Mouse (Mus musculus) common myeloid progenitor, adult 5-6 weeks (primary cell): ENCODE data around the gene Rcan1. TPM values are rescaled to one million over a fixed set of nuclear protein-coding genes. Genes with fewer than 3 reads are reported as not detected.
"Not testable (repeated sequence)": the region's sequence is repeated elsewhere in the genome, so short reads cannot be mapped to it uniquely, and the experiment has no call there.

Experiments used
- ATAC-seq: replicated peaks from 2 replicates; pipeline ENCODE4 v1.8.0; 2016; ENCODE audit warnings: low read depth, mild to moderate bottlenecking, moderate TSS enrichment, inconsistent platforms; ENCODE audit not compliant: poor library complexity, severe bottlenecking
- total RNA-seq: library from RNA; stranded (forward); fragments of 200-1000, 187-1606 nt; gene quantifications from 2 replicates; pipeline ENCODE4 v1.2.3, GENCODE M21; 2017

Gene Rcan1
- total RNA-seq: 7.6 and 13.8 TPM in 2 replicates

DNA sequence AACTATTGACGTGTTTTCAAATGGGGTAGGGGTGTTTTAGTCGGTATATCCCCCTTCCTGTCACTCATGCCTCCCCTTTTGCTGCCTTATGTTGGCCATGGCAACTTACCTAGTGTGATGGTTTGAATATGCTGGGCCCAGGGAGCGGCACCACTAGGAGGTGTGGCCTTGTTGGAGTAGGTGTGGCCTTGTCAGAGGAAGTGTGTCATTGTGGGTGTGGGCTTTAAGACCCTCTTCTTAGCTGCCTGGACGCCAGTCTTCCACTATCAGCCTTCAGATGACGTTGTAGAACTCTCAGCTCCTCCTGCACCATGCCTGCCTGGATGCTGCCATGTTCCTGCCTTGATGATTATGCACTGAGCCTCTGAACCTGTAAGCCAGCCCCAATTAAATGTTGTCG lies at the start of gene Rcan1:
Gene Rcan1, minus strand, starts transcription at position 162 of the 400 bp plus-strand sequence.
- ATAC-seq: no peak

DNA sequence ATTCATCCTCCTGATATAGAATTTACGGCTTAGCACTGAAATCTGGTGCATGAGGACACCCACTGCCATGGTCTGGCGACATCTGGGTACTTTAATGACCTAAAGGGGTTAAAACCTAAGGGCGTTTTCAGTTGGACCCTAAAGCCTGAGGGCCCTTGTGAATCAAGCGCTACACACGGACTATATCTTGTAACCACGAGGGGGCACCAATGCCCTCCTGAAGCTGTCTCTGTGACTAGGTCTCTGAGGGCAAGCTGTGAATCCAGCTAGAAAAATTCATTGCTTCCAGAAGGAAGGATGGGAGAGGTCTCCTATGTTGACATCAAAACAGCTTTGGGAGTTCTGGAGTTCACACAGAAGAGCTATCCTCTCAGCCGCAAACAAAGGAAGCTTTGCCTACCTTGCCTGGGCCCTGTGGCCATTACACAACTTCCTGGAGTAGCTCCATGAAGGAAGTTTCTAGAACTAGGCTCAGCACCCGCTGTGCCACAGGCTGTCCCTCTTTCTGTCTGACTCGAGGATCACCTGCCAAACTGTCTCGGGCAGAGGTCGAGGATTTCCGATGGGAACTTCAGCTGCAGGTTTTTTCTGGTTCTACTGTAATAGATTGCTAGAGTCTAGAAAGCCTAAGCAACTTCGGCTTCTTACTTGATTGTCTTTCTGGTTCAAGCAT lies 49.3 kb upstream of the Rcan1 start:
- ATAC-seq: peak; percentile 76

DNA sequence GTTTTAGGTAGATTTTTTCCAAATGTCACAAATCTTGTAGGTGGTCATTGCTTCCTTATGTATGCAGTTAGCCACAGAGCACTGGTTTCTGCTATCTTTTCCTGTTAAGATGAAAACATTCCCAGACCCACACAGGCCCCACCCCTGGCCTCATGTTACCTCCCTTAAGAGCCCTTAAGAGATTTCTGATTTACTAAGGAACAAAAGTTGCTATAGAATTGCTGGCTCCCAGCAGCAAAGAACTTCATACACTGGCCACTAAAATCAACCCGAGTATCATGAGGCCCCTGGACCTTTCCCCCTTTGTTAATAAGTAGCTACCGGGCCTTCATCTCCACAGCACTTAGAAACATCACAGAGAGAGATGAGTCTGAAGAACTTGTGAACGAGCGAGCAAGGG lies 48.1 kb upstream of the Rcan1 start:
- ATAC-seq: no peak

DNA sequence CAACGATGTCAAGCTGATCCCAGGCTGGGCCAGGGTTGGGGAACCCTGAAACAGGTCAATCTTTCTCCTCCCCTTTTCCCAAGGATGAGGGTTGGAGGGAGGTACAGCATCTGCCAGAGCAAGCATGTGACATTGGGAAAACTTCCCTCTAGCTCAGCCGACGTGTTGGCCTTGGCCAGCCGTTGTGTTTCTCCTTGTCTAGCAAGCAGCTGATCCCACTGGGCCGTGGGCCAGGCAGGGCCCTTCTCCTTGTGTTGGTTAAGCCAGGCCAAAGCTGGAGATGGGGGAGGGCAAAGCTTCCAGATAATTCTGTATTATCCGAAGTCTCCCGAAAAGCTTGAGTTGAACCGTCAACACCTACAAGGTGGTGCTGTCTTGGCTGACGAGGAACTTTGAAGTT lies 45.5 kb upstream of the Rcan1 start:
- ATAC-seq: no peak

DNA sequence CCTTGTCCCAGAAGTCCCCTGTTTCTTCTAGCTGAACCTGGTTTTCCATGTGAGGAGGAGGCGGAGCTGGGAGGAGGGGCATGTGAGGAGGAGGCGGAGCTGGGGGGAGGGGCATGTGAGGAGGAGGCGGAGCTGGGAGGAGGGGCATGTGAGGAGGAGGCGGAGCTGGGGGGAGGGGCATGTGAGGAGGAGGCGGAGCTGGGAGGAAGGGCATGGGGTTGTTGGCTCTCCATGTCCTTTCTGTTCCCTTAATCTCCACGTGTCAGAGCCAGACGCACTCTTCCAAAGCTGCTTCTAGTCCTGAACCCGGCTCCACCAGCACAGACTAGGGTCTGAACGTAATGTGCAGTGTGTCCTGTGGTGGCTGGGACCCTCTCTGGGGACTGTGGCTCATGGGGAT lies 44.2 kb upstream of the Rcan1 start:
- ATAC-seq: not testable (repeated sequence)

DNA sequence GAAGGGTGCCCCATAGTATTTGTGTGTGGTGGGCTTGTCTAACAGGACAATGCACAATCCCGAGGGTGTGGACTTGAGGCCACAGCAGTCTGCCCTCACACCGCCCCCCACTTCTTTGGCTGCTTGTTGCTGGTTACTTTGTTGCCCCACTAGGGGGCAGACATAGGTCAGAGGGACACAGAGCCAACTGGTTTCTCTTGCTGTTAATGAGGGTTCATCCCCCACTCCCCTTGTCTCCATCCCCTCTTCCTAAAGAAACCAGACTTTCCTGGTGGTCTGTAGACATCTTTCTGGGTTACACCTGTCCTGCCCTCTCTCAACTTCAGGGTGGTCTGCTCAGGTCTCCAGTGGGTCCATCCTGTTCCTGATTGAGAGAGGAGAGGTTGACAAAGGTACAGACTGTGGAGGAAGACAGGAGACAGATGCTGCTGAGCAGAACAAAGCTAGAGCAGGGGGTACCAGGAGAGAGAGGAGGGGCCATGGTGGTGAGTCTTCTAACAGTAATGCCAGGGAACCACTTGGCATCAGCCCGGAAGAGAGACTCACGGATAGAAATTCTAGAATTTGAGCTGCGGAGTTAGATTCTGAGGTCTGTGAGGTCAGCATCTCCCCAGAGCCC lies 41.2 kb upstream of the Rcan1 start:
- peak; percentile 87 for ATAC-seq

DNA sequence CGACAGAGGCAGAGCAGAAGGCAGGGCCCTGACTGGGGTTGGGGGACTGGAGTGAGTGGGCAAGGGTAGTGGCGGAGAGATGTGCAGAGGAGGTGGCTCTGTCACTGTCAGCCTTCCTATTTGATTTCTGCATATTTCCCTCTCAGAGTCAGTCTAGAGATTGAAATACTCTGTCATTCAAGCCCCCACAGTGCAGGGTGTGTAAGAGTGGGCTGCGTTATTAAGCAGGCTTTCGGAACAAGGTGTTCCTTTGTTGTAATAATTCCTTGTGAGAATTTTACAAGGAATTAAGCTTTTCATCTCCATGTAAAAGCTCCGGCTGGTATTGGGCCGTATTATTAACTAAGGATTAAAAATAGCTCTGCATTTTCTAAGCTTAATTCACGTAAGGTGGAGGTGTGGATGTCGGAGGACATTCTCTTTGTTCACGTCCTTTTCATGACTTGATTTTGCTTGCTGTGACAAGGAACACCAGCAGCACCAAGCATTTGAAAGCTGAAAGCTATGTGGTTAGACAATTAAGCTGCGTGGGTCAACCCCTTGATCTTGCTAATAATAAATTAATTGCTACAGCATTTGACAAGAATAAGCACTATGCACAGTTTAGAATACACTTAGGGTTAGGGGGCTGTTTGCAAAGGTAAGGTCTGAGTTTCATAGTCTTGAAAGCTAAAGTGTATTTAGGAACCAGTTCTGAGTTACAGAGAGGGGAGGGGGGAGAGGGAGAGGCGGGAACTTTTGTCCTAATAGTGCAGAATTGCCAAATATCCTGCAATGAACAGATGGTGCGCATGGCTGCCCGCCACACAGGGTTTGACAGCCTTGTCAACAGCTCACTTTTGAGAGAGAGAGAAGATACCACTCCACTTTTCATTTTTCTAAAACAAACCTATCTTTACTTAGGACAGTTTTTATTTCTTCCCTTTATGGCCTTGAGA lies 40.4 kb upstream of the Rcan1 start:
- peak; percentile 40; the same call in 1 of the 2 replicates for ATAC-seq

DNA sequence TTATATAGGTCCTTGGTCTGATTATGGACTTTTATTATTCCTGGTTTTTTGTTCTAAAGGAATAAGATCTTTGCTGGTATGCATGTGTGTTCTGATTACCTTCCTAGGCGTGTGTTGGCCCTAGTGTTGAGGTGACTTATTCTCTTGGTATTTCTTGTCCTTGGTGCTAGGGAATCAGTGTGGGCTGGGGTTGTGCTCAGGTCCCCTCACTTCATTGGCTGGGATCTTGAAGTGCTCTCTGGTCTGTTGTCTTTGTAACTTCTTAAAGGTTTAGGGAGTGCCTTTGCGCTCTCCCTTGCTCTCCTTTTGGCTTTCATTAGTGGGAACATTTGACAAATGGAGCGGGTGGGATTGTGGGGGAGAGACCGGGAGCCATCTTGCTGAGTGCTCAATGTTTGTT lies 36.9 kb upstream of the Rcan1 start:
- no peak for ATAC-seq

DNA sequence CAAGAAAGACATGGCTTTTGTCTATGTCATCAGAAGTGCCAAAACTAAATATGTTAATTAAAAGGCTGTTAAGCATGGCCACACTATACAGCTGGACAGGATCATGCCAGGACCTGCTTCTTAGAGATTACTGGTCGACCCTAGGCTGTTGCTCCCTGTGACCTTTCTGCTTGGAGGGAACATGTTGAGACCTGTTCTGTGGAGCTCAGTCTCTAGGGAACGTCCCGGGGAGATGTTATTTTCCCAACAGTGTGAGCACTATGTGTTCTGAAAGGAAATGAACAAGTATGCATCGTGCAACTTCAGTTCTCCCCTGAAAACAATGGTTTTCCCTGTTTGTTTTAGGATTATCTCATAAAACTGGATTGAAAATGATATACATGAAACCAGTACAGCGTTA lies 32.4 kb upstream of the Rcan1 start:
- ATAC-seq: no peak

DNA sequence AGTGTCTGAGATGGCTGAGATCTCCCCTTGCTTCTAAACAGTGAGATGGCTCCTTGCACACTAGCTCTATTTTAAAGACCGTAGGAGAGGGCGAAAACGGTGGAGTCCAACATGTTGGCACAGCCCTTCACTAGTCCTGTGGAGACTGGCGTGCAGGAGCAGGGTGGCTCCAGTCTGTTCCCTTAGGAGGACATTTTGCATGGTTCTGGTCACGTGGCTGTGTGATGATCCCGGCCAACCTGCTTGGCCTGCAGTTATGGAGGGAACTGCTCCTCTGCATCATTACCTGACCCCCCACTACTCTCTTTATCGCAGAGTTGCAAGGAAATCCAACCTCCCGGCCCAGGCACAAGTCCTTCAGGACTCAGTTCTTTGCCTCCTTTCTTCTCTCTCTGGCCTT lies 29.9 kb upstream of the Rcan1 start:
- no peak for ATAC-seq

DNA sequence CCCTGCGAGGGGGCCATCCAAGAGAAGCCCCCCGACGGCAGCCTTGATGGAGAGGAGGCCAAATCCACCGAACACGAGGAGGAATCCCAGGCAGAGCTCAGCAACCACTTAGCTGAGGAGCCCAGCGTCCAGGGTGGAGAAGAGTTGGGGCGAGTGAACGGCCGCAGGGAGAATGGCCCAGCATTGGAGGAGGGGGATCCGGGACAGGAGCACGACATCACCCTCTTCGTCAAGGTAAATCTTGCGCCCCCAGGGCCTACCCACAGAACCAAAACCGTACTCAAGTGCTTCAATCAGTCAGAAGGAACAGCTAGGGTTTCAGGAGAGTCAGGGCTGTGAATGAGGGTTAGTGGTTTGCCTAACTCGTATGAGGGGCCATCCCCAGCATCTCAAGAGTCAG lies 28.7 kb upstream of the Rcan1 start:
- ATAC-seq: no peak

DNA sequence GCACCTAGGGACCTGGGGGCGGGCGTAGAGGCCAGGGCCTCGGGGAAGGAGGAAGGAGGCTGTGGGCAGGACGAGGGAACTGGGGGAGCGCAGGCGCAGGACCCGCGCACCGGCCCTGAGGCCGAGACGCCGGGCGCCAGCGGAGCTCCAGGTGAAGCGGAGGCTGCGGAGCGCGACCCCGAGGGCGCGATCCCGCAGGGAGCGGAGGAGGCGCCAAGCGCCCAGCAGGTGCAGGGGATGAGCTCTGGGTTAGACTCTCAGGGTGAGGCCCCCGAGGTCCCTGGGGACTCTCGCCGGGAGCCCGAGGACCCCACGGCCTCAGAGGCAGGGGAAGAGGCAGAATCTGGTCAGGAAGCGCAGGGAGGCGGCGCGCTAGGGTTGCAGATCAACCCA lies 27.9 kb upstream of the Rcan1 start:
- ATAC-seq: peak; percentile 33; the same call in 1 of the 2 replicates

DNA sequence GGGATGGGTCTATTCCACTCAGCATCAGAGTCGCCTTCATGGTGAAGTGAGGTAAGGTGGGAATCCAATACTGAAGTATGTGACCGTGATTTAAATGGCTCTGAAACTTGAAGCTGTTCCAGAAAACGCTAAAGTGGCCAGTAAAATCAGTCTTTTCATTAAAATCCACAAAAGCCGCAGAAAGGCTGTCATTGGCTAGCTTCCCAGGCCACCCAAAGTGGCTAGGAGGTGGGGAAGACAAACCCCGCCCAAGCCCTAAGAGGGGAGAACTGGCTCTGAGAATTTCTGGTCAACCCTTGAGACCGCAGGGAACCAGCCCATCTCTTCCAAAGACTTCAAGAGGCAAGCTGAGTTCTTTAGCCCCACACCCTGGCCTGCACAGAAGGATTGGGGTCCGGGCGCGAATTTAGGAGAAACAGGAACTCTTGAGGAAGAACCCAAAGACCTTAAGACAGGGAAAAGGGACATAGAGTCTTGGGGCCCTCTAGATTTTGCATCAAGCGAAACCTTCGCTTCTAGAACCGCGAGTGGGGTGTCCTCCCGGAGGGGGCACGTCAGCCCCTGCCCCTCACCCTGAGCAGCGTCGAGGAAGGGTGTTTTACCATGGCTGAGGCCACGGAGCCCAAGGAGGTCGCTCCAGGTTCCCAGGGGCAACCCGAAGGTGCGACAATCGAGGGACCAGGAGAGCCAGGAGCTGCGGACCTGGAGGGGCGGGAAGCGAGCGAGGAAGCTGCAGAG lies 27.4 kb upstream of the Rcan1 start:
- ATAC-seq: peak; percentile 27; the same call in 1 of the 2 replicates

DNA sequence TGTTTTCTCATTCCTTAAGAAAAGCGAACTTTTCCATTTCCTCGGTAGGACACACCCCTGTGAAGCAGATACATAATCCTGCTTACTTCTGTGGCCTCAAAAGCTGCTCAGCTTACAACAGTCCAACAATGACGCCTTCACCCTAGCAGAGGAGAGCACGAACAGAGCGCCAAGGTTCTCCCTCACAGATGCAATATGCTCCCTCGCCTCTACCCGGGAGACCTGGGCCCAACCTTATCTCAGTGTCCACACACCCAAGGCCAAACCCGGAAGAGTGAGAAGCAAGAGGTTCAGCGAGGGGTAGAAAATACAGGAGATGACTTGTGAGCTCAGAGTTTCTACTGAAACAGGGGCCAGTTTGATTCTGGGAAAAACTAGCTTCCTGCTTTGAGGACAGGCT lies 18.7 kb upstream of the Rcan1 start:
- ATAC-seq: no peak

DNA sequence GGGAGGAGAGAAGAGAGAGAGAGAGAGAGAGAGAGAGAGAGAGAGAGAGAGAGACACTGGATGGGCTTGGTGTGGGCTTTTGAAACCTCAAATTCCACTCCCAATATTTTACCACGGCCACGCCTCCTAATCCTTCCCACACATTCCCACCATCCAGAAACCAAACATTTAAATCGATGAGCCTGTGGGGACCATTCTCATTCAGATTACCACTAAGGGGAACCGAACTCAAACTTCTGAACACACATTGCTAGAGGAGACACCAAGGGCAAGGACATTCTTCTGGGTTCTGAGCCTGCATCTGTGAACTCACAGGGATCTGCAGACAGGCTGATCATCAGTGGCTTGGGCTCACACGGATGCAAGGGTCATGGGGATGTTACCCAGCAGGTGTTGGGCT lies 17.8 kb upstream of the Rcan1 start:
- no peak for ATAC-seq

DNA sequence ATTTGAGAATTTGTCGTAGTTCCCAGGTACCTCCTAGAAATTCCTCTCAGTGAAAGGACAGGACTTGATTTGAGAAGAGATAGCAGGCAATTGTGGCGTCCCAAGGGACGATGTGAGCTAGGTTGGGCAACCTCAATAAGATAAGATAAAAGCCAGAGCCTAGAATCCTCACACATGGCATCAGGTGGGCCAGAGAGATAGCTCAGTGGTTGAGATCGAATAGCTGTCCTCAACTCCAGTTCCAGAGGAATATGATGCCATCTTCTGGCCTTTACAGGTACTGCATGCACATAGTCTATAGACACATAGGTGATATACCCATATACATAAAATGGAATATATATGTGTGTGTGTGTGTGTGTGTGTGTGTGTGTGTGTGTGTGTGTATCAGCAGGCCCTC lies 16.8 kb upstream of the Rcan1 start:
- peak; percentile 82 for ATAC-seq

DNA sequence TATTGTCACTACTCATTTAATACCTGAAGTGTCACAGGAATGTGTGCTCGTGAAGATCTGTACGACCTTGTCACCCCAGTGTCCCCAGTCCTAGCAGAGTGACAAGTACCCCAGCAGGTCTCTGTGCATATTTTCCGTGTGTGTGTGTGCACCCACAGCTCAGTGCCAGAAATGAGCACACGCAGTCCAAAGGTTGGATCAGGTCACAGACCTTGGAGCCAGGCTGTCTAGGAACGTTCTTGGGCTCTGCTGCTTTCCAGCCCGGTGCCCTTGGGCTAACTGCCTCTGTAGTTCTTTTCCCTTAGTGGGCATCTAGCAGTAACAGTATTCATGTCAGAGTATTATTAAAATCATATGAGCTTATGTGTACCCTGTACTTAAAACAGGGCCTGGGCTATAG lies 16.4 kb upstream of the Rcan1 start:
- no peak for ATAC-seq

DNA sequence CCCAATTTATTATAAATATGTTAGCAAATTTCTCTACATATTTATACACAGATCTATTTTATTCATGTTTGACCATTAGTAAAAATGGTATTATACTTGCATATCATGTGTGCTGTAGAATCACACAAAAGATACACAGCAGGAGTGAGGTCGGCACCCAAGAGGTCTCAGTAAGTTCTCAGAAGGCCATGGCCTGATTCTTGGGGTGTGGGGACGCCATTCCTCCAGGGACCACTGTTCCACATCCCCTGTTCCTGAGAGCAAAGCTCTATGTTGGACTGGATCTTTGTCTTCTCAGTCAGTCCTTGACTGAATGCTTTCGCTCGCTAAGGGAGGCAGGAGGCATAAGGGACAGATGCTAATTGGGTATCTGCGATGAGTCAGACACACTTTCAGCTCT lies 14.8 kb upstream of the Rcan1 start, which contains the start of gene Clic6:
Gene Clic6, plus strand, starts transcription at position 301 of the 400 bp plus-strand sequence.
- no peak for ATAC-seq

DNA sequence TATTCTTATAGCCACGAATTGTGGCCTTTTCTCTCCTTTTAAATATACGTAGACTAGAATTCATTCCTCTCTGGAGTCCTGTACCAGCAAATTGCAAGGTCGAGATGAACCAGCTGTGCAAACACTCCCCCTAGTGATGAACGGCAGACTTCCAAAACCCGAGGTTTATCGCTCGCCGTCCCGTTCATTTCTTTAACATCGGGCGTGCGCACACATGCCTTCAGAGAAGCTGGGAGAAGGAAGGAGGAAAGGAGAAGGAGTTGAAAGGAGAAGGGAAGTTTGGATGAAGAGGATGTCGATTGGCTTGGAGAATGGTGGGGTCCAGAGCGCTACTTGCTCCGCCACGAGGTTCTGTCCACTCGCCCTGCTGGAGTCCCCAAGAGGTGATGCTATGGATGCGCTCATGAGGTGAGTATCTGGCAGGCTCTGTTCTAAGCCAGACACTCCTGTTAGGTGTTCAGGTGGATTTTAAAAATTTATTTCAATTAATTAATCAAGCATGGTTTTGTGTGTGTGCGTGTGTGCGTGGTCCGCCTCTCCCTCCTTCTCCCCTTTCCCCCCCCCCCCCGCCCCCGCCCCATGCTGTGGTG lies 8.0 kb upstream of the Rcan1 start:
- peak; percentile 73 for ATAC-seq
